Mouse (Mus musculus) liver, adult 2 months (tissue): ENCODE results near the gene Chchd3.

Experiments used
- CTCF ChIP-seq: fragments of 200-500 bp; IDR thresholded peaks from 2 replicates; pipeline ENCODE4 v1.5.1; 2011; ENCODE audit warnings: low read depth, low read length, control low read depth
- POLR2A ChIP-seq: fragments of 200-500 bp; IDR thresholded peaks from 2 replicates; pipeline ENCODE4 v1.6.1; 2011; ENCODE audit warnings: low read length, control low read depth; ENCODE audit not compliant: insufficient read depth; ENCODE audit errors: extremely low read depth

DNA sequence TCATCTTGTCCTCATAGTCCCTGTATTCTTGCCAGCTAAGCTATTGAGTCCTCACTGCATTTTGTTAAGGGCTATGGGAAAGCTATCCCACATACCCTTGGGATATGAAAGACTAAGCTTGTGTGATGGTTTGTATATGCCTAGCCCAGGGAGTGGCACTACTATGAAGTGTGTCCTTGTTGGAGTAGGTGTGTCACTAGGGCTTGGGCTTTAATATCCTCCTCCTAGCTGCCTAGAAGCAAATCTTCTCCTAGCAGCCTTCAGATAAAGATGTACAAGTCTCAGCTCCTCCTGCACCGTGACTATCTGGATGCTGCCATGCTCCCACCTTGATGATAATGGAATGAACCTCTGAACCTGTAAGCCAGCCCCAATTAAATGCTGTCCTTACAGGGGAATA is 266.5 kb downstream of the Chchd3 start:
- TF ChIP-seq POLR2A: no peak
- no peak for TF ChIP-seq CTCF
